Mouse (Mus musculus) kidney, adult 2 months (tissue): ENCODE measurements at regions not wholly inside any gene's neighbourhood (a gene's known extent, or its start where the extent isn't known, plus 50 kb on each side); places are given as distances from the start of the nearest gene placed in this dataset.

Source experiments
- CTCF ChIP-seq: fragments of 200-500 bp; conservative IDR thresholded peaks from 2 replicates; pipeline ENCODE4 v1.5.1; 2011; ENCODE audit warnings: low read depth, mild to moderate bottlenecking, control low read depth, low read length, moderate library complexity, mixed read lengths; ENCODE audit not compliant: insufficient read depth, insufficient read length
- POLR2A ChIP-seq: fragments of 200-500 bp; IDR thresholded peaks from one replicate; pipeline ENCODE4 v1.6.1; 2011; ENCODE audit warnings: low read depth, low read length, control low read depth

DNA sequence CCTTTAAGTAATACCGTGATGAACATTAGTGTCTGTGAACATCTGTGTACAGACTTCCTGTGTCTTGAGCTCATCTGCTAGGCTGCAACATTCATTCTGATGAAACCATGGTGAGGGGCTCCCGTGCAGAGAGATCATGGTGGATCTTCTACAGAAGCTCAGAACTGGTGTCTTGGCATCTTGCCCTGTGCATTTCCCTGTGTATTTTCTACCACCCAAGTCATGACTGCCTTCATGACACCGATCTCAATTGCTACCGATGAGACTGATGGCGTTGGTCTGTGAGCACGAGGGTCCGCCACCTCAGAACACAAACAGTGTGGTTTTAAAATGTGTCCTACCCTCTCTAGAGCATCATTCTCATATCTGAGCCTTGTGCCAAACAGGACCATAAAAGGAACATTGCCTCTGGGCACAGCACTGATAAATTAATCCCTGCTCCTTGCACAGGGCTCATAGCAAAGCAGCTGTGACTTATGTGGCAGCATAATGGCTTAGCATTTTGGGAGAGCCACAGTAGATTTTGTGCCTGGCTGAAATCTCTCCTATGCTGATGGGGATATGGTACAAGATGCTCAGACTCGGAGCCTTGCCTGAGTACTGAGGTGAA, 132.8 kb upstream of the Slc35f3 start:
- no peak for TF ChIP-seq POLR2A
- no peak for TF ChIP-seq CTCF
